In the genomic region with DNA sequence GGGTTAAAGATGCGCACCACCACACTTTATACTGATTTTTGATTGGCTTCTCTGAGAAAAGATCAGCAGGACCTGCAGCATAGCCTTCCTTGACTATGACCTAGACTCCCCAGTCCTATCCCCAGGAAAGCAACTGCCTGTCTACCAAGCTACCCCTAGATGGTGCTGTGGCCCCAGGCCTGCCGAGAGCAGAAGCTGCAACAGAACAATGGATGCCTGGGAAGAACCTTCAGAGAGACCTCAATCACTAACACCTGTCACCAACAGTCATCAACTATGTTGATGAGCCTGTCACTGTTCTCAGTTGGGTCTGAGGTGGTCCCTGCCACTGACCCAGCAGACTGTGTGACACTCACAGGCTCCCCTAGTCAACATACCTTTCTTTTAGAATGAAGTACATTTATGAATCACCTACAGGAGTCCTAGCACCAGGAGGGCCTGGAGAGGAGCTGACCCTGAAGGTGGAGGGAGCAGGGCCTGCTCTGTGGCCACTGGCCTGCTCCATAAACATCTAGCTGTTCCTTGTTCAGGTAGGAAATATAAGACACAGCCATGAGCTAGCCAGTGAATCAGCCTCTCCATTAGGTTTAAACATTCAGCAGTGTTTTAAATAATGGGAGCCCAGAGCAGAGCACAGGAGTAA, we compare ENCODE assay signal across 1 mouse cellular context.
TF ChIP-seq lines count a peak whose summit lies in the region.

No protein-coding gene starts in this region.

TF ChIP-seq in MEL, 35 proteins besides CTCF, POLR2A, EP300 and RAD21:
- TF ChIP-seq E2F4 (IDR thresholded peaks at IDR 0.05; ENCODE audit: borderline replicate concordance, low read depth, low read length) = no peak
- no peak for TF ChIP-seq ZNF384 (IDR thresholded peaks at IDR 0.05; ENCODE audit: low read depth, low read length)
- no peak for TF ChIP-seq CHD2 (IDR thresholded peaks at IDR 0.05; ENCODE audit: low read length)
- no peak for TF ChIP-seq NELFE (IDR thresholded peaks at IDR 0.05; ENCODE audit: low read depth, low read length)
- TF ChIP-seq SIN3A (IDR thresholded peaks at IDR 0.05; ENCODE audit: low read length) = 0 out of 2 replicates have a peak, but pooled peaks have one; percentile 42
- TF ChIP-seq ELF1 (IDR thresholded peaks at IDR 0.05; ENCODE audit: low read depth, low read length) = no peak
- no peak for TF ChIP-seq MEF2A (IDR thresholded peaks at IDR 0.05; ENCODE audit: extremely low read depth, insufficient replicate concordance, low read depth, low read length, poor library complexity, severe bottlenecking)
- TF ChIP-seq BHLHE40 (IDR thresholded peaks at IDR 0.05; ENCODE audit: borderline replicate concordance, low read depth, low read length) = no peak
- no peak for TF ChIP-seq TCF12 (IDR thresholded peaks at IDR 0.05; ENCODE audit: low read depth, low read length)
- no peak for TF ChIP-seq JUND (IDR thresholded peaks at IDR 0.05; ENCODE audit: low read depth, low read length)
- no peak for TF ChIP-seq RCOR1 (IDR thresholded peaks at IDR 0.05; ENCODE audit: low read depth, low read length)
- no peak for TF ChIP-seq MYB (IDR thresholded peaks at IDR 0.05; ENCODE audit: low read depth, low read length)
- TF ChIP-seq ZC3H11A (IDR thresholded peaks at IDR 0.05; ENCODE audit: low read depth, low read length) = peak; percentile 72
- TF ChIP-seq SMC3 (IDR thresholded peaks at IDR 0.05; ENCODE audit: low read depth, low read length) = peak; percentile 85
